Mouse (Mus musculus): ENCODE results near the gene Lrch1. TPM values are rescaled to one million over a fixed set of nuclear protein-coding genes. Genes with fewer than 3 reads are reported as not detected.

The Lrch1 gene
- total RNA-seq, 2 experiments from 2014 or later, result 17.8 to 18.9 TPM

DNA sequence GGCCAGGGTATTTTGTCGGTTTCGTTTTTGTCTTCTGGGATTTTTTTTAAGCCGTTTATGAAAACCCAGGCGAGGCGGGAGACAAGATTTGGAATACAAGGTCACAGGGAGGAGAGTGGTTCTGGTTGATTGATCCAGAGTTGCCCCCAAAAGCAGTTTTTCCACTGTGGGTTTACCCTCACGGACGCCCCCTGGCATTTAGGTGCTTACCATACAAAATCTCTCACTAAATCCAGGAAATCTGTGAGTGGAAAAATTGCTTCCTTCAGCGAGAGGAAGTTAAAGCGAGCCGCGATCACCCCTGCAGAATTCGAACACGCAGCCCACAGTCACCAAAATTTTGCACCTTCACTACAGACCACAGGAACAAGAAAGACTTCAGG lies 329 bp upstream of the Lrch1 start:
- DNase-seq (ENCODE audit: extremely low spot score in 1 of 2, low spot score in 1 of 2), result no peak

DNA sequence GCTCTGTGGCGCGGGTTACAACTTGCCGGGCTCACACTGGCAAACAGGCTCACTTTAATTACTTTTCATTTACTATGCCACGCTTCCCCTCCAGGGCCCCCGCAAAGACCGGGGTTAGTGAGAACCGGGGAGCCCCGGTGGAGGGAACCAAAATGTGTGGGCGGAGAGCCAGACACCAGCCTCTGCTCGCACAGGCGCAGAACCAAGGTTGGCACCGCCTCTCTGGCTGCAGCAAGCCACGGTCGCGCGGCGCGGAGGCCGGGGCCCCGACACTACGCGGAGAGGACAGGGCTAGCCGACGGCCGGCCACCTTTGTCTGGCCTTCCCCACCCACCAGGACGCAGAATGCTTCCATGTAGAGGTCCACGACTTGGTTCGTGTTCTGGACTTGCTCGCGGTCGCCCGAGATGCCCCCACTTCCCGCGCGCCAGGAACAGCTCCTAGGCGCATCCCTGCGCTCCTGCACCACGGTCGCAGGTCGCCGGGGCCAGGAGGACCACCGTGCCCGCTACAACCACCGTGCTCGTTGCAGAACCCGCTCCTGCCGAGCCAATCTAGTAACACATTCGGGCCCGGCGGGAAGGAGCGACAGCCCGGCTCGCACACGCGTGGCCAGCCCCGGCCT lies 813 bp downstream of the Lrch1 start:
- peak; percentile 72 to 75 for DNase-seq (ENCODE audit: extremely low spot score in 1 of 2, low spot score in 1 of 2)

- no peak for DNase-seq (ENCODE audit: extremely low spot score in 1 of 2, low spot score in 1 of 2)
Measured at GRCm38 (mm10) chr14:74946321-74946750, 1.3 kb downstream of the Lrch1 start.

DNA sequence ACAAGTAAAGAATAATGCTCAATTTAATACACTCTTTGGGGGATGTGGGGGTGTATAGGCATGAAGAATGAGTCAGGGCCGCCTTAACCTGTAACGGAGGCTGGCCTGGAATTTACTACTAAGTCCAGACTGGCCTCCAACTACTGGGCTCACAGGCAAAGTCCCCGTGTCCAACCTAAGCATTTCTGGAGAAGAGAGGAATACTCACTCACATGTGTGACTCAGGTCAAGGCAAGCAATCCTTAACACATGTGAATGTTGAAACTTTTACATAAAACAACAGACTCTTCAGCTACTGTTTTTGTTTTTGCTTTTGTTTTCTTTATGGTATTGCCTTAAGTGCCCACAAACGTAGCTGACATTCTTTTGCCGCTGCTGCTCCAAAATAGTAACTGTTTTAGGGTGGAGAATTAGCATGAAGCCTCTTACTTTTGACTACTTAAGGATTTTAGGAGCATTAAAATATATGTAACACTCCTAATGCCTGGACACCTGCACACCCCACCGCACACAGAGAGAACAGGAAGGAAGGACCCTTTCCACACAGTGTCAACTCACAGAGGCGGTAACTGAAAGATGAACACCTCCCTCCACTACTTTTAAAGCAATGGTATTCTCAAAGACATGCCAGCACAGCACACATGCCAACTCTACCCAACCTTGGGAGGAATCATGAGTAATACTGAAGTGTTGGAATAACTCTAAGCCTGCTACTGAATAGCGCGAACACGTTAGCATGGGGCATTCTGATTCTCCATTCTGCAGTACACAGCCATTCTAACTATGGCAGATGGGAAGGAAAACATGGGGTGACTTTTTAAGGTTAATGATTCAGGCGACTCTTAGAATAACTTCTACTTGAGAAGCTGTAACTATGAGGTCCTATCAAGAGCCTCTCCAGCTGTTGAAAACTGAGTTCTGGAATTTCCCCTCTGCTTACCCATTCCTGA lies 2.1 kb downstream of the Lrch1 start:
- DNase-seq (ENCODE audit: extremely low spot score in 1 of 2, low spot score in 1 of 2), result no peak

DNA sequence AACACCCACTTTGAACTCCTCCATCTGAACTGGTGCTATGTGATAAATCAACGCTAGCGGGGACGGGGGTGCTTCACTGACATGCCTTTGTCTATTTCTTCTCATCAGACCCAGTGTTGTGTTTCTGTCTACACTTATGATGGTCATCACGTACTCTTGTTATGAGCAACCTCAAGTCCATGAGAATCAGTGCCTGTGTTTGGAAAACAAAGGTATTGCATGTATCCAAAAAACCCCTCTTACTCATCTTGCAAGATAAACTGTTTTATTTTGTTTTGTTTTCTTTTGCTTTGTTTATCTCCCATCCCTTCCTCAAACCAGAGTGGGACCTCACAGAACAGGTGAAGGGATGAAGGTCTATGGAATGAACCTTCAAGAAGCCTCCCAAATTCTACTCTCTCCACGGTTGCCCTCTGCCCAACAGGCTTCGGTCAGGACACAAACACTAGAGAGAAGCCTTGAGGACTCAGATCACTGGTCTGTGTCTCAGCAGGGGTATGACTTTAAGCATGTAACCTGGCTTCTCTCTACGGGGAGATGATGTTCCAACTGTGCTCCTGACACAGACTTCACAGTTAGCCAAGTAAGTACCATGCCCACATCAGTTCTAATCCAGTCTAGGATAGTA lies 3.4 kb downstream of the Lrch1 start:
- DNase-seq (ENCODE audit: extremely low spot score in 1 of 2, low spot score in 1 of 2), result no peak

DNA sequence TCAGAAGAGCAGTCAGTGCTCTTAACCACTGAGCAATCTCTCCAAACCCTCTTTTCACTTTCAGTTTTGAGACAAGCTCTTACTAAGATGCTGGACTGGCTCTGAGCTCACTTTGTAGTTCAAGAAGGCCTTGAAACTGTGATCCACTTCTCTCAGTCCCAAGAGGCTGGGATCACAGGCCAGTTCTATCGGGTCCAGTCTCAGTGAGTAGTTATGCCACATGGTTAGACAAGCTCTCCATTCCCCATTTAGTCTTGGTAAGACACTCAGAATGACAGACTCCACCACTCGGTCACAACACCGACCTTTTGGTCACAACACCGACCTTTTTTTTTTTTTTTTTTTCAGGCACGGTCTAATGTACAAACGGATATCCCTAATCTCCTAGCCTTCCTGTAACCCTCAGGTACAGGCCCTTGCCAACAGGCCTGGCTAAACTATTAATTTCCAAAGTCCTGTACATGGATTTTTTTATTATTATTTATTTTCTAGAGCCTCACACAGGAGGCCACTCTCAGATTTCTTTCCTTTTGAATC lies 4.0 kb downstream of the Lrch1 start:
- no peak for DNase-seq (ENCODE audit: extremely low spot score in 1 of 2, low spot score in 1 of 2)

DNA sequence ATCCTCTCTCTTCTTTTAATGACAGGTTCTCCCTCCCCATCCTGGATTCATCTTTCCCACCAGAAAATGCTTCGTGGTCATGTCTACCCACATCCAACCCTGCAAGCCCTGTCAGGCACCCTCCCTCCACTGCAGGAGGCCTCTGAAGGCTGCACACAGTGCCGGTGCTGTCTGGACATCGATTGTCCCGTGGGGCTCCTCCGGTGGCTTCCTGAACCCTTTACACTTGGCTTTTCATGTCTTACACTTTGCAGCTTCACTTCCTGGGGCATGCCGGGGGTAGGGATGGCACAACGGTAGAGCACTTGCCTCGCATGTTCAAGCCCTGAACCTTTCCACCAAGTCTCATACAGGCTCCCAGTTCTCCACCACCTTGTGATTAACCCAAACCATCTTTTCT lies 4.7 kb downstream of the Lrch1 start:
- DNase-seq (ENCODE audit: extremely low spot score in 1 of 2, low spot score in 1 of 2), result no peak

GRCm38 (mm10) chr14:74941591-74941990 lies 6.1 kb downstream of the Lrch1 start:
- no peak for DNase-seq (ENCODE audit: extremely low spot score in 1 of 2, low spot score in 1 of 2)

DNA sequence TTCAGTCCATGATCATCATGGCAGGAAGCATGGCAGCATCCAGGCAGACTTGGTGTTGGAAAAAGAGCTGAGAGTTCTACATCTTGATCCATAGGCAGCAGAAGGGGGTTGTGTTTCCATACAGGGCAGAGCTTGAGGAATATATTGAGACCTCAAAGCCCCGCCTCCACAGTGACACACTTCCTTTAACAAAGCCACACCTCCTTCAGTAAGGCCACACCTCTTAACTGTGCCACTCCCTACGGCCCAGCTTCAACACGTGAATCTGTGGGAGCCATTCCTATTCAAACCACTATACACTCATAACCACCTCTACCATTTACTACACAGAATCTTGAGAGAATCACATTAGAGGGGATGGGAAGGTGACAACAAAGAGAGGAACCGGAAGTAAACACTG lies 6.9 kb downstream of the Lrch1 start:
- no peak for DNase-seq (ENCODE audit: extremely low spot score in 1 of 2, low spot score in 1 of 2)

DNA sequence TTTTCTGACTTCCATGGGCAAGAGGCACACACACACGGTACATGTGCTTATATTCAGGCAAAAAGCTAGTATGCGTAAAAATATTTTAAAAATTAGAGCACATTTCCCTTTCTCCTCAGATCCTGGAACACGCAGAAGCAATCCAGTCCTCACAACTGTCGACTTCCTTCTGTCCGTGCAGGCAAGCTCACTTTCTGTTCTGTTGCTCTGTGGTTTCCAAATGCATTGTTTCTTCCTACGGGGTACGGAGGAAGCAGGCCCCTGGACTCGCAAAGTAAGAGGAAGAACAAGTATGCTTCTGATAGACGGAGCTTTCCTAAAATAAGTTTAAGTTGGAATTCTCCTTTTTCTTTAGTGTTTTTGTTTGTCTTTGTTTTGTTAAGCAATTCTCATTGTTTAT lies 8.3 kb downstream of the Lrch1 start:
- no peak for DNase-seq (ENCODE audit: extremely low spot score in 1 of 2, low spot score in 1 of 2)

GRCm38 (mm10) chr14:74938896-74939295 lies 8.8 kb downstream of the Lrch1 start:
- DNase-seq (ENCODE audit: extremely low spot score in 1 of 2, low spot score in 1 of 2), result no peak

DNA sequence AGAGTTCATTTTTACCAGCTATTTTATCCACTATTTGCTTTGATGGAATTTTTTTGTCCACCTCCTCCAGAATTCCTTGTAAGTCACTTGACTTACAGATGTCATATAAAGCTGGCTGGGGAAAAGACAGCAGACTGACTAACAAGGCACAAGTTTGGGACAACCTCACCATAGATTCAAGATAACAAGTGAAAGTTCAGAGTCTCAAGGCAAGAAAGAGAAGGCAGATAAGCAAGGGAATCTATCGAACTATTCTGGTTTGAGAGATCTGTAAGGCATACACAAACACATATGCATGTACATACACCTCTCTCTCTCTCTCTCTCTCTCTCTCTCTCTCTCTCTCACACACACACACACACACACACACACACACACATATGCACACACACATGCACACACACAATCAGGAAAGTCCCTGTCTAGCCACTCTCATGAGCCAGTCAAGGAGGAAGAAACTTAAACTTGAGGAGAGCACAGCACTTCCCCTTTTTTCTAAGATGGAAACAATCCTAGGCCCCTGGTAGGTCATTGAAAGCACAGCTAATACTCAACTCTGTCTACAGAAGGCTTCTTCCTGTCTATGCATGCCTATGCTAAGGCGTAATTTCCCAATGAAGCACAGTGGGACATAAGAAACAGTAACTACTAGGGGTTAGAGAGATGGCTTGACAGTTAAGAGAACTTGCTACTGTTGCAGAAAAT lies 11.0 kb downstream of the Lrch1 start:
- no peak for DNase-seq (ENCODE audit: extremely low spot score in 1 of 2, low spot score in 1 of 2)

GRCm38 (mm10) chr14:74935111-74935510 lies 12.6 kb downstream of the Lrch1 start:
- DNase-seq (ENCODE audit: extremely low spot score in 1 of 2, low spot score in 1 of 2), result no peak

- no peak for DNase-seq (ENCODE audit: extremely low spot score in 1 of 2, low spot score in 1 of 2)
Measured at GRCm38 (mm10) chr14:74933960-74934710, 13.5 kb downstream of the Lrch1 start.

DNA sequence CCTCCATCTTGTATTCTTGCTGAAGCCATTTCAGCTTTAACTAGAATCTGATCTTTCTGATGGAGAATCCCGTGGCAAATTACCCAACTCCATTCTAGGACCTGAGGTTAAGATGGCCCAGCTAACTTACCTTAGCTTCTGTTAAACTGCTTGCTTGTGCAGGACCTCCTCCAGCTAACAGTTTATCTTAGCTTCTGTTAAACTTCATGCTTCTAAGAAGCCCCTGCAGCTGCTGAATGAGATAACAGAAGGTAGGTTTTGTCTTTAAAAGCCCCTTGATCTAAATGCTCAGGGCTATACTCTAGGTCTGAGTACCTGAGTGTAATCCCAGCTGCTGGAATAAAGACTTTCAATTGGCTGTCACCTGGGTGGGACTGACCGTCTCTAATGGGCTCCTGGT lies 17.9 kb downstream of the Lrch1 start:
- no peak for DNase-seq (ENCODE audit: extremely low spot score in 1 of 2, low spot score in 1 of 2)

DNA sequence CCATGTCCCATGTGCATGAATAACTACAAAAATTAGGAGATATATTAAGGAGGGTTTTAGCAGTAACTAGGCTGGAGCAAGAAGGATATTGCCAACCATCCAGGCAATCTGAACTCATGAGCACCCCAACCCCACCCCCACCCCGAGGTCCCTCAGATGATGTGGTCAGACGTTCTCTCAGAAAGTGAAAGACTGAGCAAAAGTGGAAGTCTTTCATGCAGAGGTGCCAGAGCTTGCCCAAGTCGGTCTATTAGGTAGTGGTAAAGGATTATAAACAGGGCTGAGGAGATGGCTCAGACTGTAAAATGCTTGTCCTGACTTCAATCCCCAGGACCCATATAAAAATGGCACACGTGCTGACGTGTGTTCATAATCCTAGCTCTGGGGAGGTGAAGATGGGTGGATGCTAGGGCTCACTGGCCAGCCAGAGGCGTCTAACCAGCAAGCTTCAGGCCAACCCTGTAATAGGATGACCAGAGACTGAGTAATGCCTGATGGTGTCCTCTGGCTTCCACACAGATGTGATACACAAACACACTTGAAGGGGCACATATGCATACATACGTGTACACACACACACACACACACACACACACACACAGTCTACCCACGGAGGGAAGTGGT lies 18.8 kb downstream of the Lrch1 start:
- DNase-seq (ENCODE audit: extremely low spot score in 1 of 2, low spot score in 1 of 2), result no peak

- no peak for DNase-seq (ENCODE audit: extremely low spot score in 1 of 2, low spot score in 1 of 2)
Measured at GRCm38 (mm10) chr14:74926899-74927571, 20.6 kb downstream of the Lrch1 start.

- no peak for DNase-seq (ENCODE audit: extremely low spot score in 1 of 2, low spot score in 1 of 2)
Measured at GRCm38 (mm10) chr14:74925951-74926517, 21.6 kb downstream of the Lrch1 start.

Measured in layer of hippocampus, postnatal 25 days (tissue).